Mouse (Mus musculus) intestine, embryonic 14.5 days (tissue): Measurements from ENCODE around the gene Fam193b. TPM values are rescaled to one million over a fixed set of nuclear protein-coding genes. Genes with fewer than 3 reads are reported as not detected.
"Not testable (repeated sequence)": the region's sequence is repeated elsewhere in the genome, so short reads cannot be mapped to it uniquely, and the experiment has no call there.

Source experiments
- ATAC-seq: fragments of 200-750 bp; cut with Nextera tagmentation; replicated peaks from 2 replicates; pipeline ENCODE4 v1.8.0; 2017; ENCODE audit warnings: low read depth, moderate number of reproducible peaks, moderate TSS enrichment, moderate library complexity; ENCODE audit not compliant: low FRiP score, low TSS enrichment
- DNase-seq: peaks from one replicate; pipeline ENCODE4 v3.0.0-alpha.2; 2018; ENCODE audit warnings: low spot score
- H3K27ac ChIP-seq: fragments of 300-500 bp; sonication (generic); 2 replicates; pipeline ENCODE4 v1.5.1; 2014; ENCODE audit warnings: low read depth, mild to moderate bottlenecking, control low read depth
- H3K27me3 ChIP-seq: fragments of 300-500 bp; sonication (generic); replicated peaks from 2 replicates; pipeline ENCODE4 v1.6.1; 2014; ENCODE audit warnings: low read length, control low read depth; ENCODE audit not compliant: control insufficient read depth, insufficient read depth
- H3K36me3 ChIP-seq: fragments of 300-500 bp; sonication (generic); 2 replicates; pipeline ENCODE4 v1.6.1; 2014; ENCODE audit warnings: low read length, control low read depth; ENCODE audit not compliant: control insufficient read depth, insufficient read depth
- H3K4me1 ChIP-seq: fragments of 300-500 bp; sonication (generic); replicated peaks from 2 replicates; pipeline ENCODE4 v1.6.1; 2014; ENCODE audit warnings: low read length, control low read depth, mixed read lengths; ENCODE audit not compliant: control insufficient read depth, insufficient read depth
- H3K4me2 ChIP-seq: fragments of 300-500 bp; sonication (generic); 2 replicates; pipeline ENCODE4 v1.6.1; 2014; ENCODE audit warnings: low read length
- H3K4me3 ChIP-seq: fragments of 300-500 bp; sonication (generic); 2 replicates; pipeline ENCODE4 v1.5.1; 2014; ENCODE audit warnings: low read depth, low read length, control low read depth, mixed read lengths
- H3K9ac ChIP-seq: fragments of 300-500 bp; sonication (generic); 2 replicates; pipeline ENCODE4 v1.6.1; 2014; ENCODE audit warnings: mild to moderate bottlenecking, low read length
- H3K9me3 ChIP-seq: fragments of 300-500 bp; sonication (generic); 2 replicates; pipeline ENCODE4 v1.6.1; 2016; ENCODE audit warnings: low read length, control low read depth; ENCODE audit not compliant: control insufficient read depth
- WGBS: fragments of 180-500 bp; shearing (Covaris S2); extraction: QIAGEN DNeasy Blood & Tissue Kit; methylation state at CpG from one replicate; pipeline ENCODE4 v1.1.7; 2014; 5-methylcytosine and 5-hydroxymethylcytosine counted together
- polyA plus RNA-seq: library from polyadenylated mRNA; unstranded; fragments of >200 nt; fragmentation: Nextera tagmentation; extraction: Ambion mirVana; gene quantifications from 2 replicates; pipeline ENCODE4 v1.2.1, GENCODE M21; 2014

Gene Fam193b
- polyA plus RNA-seq, 1 experiment from 2014 or later = 33.6 TPM

GRCm38 (mm10) chr13:55578086-55578485 is 7.2 kb upstream of the Fam193b start:
- WGBS = 77% methylated on average over 4 of the region's 4 CpGs
- Histone ChIP-seq H3K9me3 (no peaks in the 10 kb centered on the region), H3K4me2 (no peak overlapping the region), H3K27ac (no peak overlapping the region), H3K4me1 (no peaks in the 10 kb centered on the region), H3K4me3 (no peak overlapping the region), H3K27me3 (no peaks in the 10 kb centered on the region), H3K36me3 (no peaks in the 10 kb centered on the region), H3K9ac (no peak overlapping the region)
- ATAC-seq = no peak
- no peak for DNase-seq

GRCm38 (mm10) chr13:55576872-55577271 is 6.0 kb upstream of the Fam193b start:
- DNase-seq, H3K4me1 ChIP-seq, H3K9ac ChIP-seq, H3K27me3 ChIP-seq, H3K36me3 ChIP-seq, H3K4me3 ChIP-seq, ATAC-seq, H3K9me3 ChIP-seq, H3K27ac ChIP-seq, H3K4me2 ChIP-seq: not testable (repeated sequence)
- 74% methylated on average over 7 of the region's 7 CpGs for WGBS

GRCm38 (mm10) chr13:55575932-55576331 is 5.0 kb upstream of the Fam193b start:
- no peaks in the 10 kb centered on the region for H3K27me3 ChIP-seq
- H3K9ac ChIP-seq = no peak overlapping the region
- no peak for ATAC-seq
- H3K27ac ChIP-seq = no peak overlapping the region
- H3K36me3 ChIP-seq = no peaks in the 10 kb centered on the region
- H3K9me3 ChIP-seq = no peaks in the 10 kb centered on the region
- H3K4me1 ChIP-seq = 0 out of 2 replicates have a peak, but pooled peaks cover 6% of the 10 kb centered on the region
- DNase-seq = no peak
- 64% methylated on average over 5 of the region's 5 CpGs for WGBS
- no peak overlapping the region for H3K4me2 ChIP-seq
- H3K4me3 ChIP-seq = no peak overlapping the region

- no peaks in the 10 kb centered on the region for H3K36me3 ChIP-seq
- H3K27ac ChIP-seq = no peak overlapping the region
- 74% methylated on average over 5 of the region's 5 CpGs for WGBS
- H3K4me3 ChIP-seq = no peak overlapping the region
- DNase-seq = no peak
- no peak overlapping the region for H3K4me2 ChIP-seq
- no peak overlapping the region for H3K9ac ChIP-seq
- ATAC-seq = no peak
- no peaks in the 10 kb centered on the region for H3K9me3 ChIP-seq
- H3K27me3 ChIP-seq = no peaks in the 10 kb centered on the region
- H3K4me1 ChIP-seq = peaks cover 12% of the 10 kb centered on the region
Observed at GRCm38 (mm10) chr13:55574321-55574720, 3.4 kb upstream of the Fam193b start.

- Histone ChIP-seq H3K36me3 (peaks cover 2% of the 10 kb centered on the region; the same call in 1 of the 2 replicates), H3K4me2 (no peak within 1 kb of the TSS), H3K27me3 (no peaks in the 10 kb centered on the region), H3K9me3 (no peaks in the 10 kb centered on the region), H3K27ac (no peak within 1 kb of the TSS), H3K4me3 (no peak within 1 kb of the TSS), H3K9ac (no peak within 1 kb of the TSS), H3K4me1 (peaks cover 17% of the 10 kb centered on the region)
- 96% methylated on average over 2 of the region's 2 CpGs for WGBS
- ATAC-seq (no peak), DNase-seq (no peak)
Observed at GRCm38 (mm10) chr13:55573432-55573831, 2.5 kb upstream of the Fam193b start, which contains the start of gene Tmed9. Tmed9 (plus strand) TSS chr13:55573732.

GRCm38 (mm10) chr13:55571977-55572376 is 1.1 kb upstream of the Fam193b start:
- no peak for ATAC-seq
- H3K4me2 ChIP-seq = peak overlapping the region; percentile 80
- no peak overlapping the region for H3K4me3 ChIP-seq
- no peak overlapping the region for H3K9ac ChIP-seq
- no peaks in the 10 kb centered on the region for H3K27me3 ChIP-seq
- no peak overlapping the region for H3K27ac ChIP-seq
- H3K4me1 ChIP-seq = peaks cover 17% of the 10 kb centered on the region
- WGBS = 81% methylated on average over 2 of the region's 2 CpGs
- no peaks in the 10 kb centered on the region for H3K9me3 ChIP-seq
- peaks cover 9% of the 10 kb centered on the region for H3K36me3 ChIP-seq
- no peak for DNase-seq

GRCm38 (mm10) chr13:55570286-55570973 is 490 bp downstream of the Fam193b start:
- DNase-seq = peak; percentile 82
- peak; percentile 74 for ATAC-seq
- Histone ChIP-seq H3K9me3 (no peaks in the 10 kb centered on the region), H3K9ac (peak overlapping the region; percentile 77), H3K4me3 (peak overlapping the region; percentile 65), H3K27me3 (no peaks in the 10 kb centered on the region), H3K4me1 (peaks cover 17% of the 10 kb centered on the region), H3K36me3 (peaks cover 21% of the 10 kb centered on the region), H3K27ac (peak overlapping the region; percentile 78), H3K4me2 (peak overlapping the region; percentile 96)
- WGBS = under 1% methylated on average over 47 of the region's 47 CpGs

- 4% methylated on average over 16 of the region's 16 CpGs for WGBS
- Histone ChIP-seq H3K4me2 (peak overlapping the region; percentile 96), H3K27ac (peak overlapping the region; percentile 78), H3K27me3 (no peaks in the 10 kb centered on the region), H3K4me3 (peak overlapping the region; percentile 65), H3K9me3 (no peaks in the 10 kb centered on the region), H3K36me3 (peaks cover 21% of the 10 kb centered on the region), H3K4me1 (peaks cover 17% of the 10 kb centered on the region), H3K9ac (peak overlapping the region; percentile 77)
- ATAC-seq = no peak
- peak; percentile 55 for DNase-seq
Observed at GRCm38 (mm10) chr13:55569726-55570285, 1.1 kb downstream of the Fam193b start.

- not testable (repeated sequence) for H3K9ac ChIP-seq, ATAC-seq, H3K27ac ChIP-seq, H3K9me3 ChIP-seq, H3K4me2 ChIP-seq, H3K27me3 ChIP-seq, DNase-seq, H3K4me3 ChIP-seq
- H3K4me1 ChIP-seq = peaks cover 17% of the 10 kb centered on the region
- peaks cover 21% of the 10 kb centered on the region for H3K36me3 ChIP-seq
- WGBS = 89% methylated on average over 4 of the region's 4 CpGs
Observed at GRCm38 (mm10) chr13:55568524-55568923, 2.4 kb downstream of the Fam193b start.
